Comparison of ENCODE assay signal across 31 mouse cellular contexts in genomic region chr11:19253605-19254004, GRCm38 (mm10).
"Had no signal": no experiment of that assay in that cellular context is flagged by ENCODE, and none has a peak within 500 bp of the region (broad histone marks: within the 10 kb centered on the region; RNA-seq: fewer than 3 reads in every experiment).

No protein-coding gene starts in this region.

- H3K4me3 ChIP-seq: left cerebral cortex, adult 2 months; limb, embryonic 10.5 days; limb, embryonic 12.5 days; limb, embryonic 13.5 days; limb, embryonic 15.5 days; liver, embryonic 12.5 days; liver, embryonic 13.5 days; liver, embryonic 15.5 days; lung, embryonic 15.5 days; megakaryocyte, embryonic 14.5 days; midbrain, embryonic 10.5 days; midbrain, embryonic 12.5 days; midbrain, embryonic 13.5 days; midbrain, embryonic 15.5 days; myocyte; neural tube, embryonic 12.5 days had no signal

- H3K9ac ChIP-seq: limb, embryonic 12.5 days; limb, embryonic 13.5 days; limb, embryonic 15.5 days; liver, embryonic 12.5 days; liver, embryonic 13.5 days; liver, embryonic 14.5 days; liver, embryonic 15.5 days; liver, postnatal 0 days; lung, embryonic 15.5 days; midbrain, embryonic 12.5 days; midbrain, embryonic 13.5 days; midbrain, embryonic 15.5 days; neural tube, embryonic 12.5 days had no signal

- H3K4me2 ChIP-seq: limb, embryonic 12.5 days; limb, embryonic 13.5 days; limb, embryonic 15.5 days; liver, embryonic 11.5 days; liver, embryonic 12.5 days; liver, embryonic 13.5 days; liver, embryonic 15.5 days; lung, embryonic 15.5 days; midbrain, embryonic 11.5 days; midbrain, embryonic 12.5 days; midbrain, embryonic 13.5 days; midbrain, embryonic 15.5 days; neural tube, embryonic 12.5 days had no signal

- H3K4me1 ChIP-seq: limb, embryonic 12.5 days; limb, embryonic 13.5 days; limb, embryonic 15.5 days; liver, embryonic 12.5 days; liver, embryonic 13.5 days; liver, embryonic 15.5 days; megakaryocyte, embryonic 14.5 days; midbrain, embryonic 10.5 days; midbrain, embryonic 12.5 days; midbrain, embryonic 13.5 days; midbrain, embryonic 15.5 days; neural tube, embryonic 12.5 days had no signal

- DNase-seq: left cerebral cortex, postnatal 4 days; liver; liver, embryonic 13.5 days; liver, postnatal 0 days; lung, adult 18-20 months; lung, adult 2 months; lung, postnatal 10 days; lung, postnatal 14 days; lung, postnatal 36 days; lung, postnatal 4 days; midbrain, embryonic 14.5 days had no signal

- H3K36me3 ChIP-seq: limb, embryonic 10.5 days; limb, embryonic 12.5 days; limb, embryonic 13.5 days; limb, embryonic 15.5 days; liver, embryonic 12.5 days; liver, embryonic 13.5 days; liver, embryonic 15.5 days; lung, embryonic 15.5 days; midbrain, embryonic 10.5 days; midbrain, embryonic 12.5 days; midbrain, embryonic 13.5 days; midbrain, embryonic 15.5 days; neural tube, embryonic 12.5 days had no signal

- H3K27ac ChIP-seq: left cerebral cortex, adult 2 months; limb, embryonic 10.5 days; limb, embryonic 12.5 days; limb, embryonic 13.5 days; limb, embryonic 15.5 days; liver, embryonic 12.5 days; liver, embryonic 13.5 days; liver, embryonic 14.5 days; liver, embryonic 15.5 days; lung, embryonic 15.5 days; macrophage; midbrain, embryonic 10.5 days; midbrain, embryonic 12.5 days; midbrain, embryonic 13.5 days; midbrain, embryonic 15.5 days; neural tube, embryonic 12.5 days had no signal

- ATAC-seq: liver, embryonic 12.5 days; liver, postnatal 0 days; midbrain, embryonic 13.5 days; midbrain, embryonic 15.5 days; midbrain, embryonic 16.5 days had no signal

- H3K27me3 ChIP-seq: limb, embryonic 13.5 days; limb, embryonic 15.5 days; liver, embryonic 12.5 days; liver, embryonic 13.5 days; liver, embryonic 15.5 days; lung, embryonic 15.5 days; megakaryocyte, embryonic 14.5 days; midbrain, embryonic 12.5 days; midbrain, embryonic 13.5 days; midbrain, embryonic 15.5 days; neural tube, embryonic 12.5 days had no signal

- H3K9me3 ChIP-seq: limb, embryonic 10.5 days; limb, embryonic 12.5 days; limb, embryonic 13.5 days; limb, embryonic 15.5 days; liver, embryonic 12.5 days; liver, embryonic 13.5 days; liver, embryonic 15.5 days; lung, embryonic 15.5 days; midbrain, embryonic 10.5 days; midbrain, embryonic 12.5 days; midbrain, embryonic 13.5 days; midbrain, embryonic 15.5 days; neural tube, embryonic 12.5 days had no signal
